Mouse (Mus musculus): ENCODE measurements at regions not wholly inside any gene's neighbourhood (a gene's known extent, or its start where the extent isn't known, plus 50 kb on each side); places are given as distances from the start of the nearest gene placed in this dataset.

DNA sequence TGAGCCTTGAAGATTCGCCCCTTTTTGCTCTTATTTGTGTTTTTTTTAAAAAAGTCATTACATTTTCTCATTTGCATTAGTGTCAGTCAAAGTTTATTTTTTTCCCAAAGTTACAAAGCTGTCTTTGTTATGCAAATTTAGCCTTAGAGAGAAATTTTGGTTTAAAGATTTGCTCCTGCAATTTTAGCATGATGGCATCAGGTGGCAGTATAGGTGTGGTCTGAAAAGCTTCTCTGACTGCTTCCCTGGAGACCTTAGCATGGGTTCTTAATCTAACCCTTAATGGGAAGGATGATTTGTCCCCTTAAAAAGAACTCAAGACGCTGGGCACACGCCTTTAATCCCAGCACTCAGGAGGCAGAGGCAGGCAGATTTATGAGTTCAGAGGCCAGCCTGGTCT is 451.2 kb downstream of the Slc4a3 start:
- DNase-seq (ENCODE audit: low read depth, low spot score): no peak

DNA sequence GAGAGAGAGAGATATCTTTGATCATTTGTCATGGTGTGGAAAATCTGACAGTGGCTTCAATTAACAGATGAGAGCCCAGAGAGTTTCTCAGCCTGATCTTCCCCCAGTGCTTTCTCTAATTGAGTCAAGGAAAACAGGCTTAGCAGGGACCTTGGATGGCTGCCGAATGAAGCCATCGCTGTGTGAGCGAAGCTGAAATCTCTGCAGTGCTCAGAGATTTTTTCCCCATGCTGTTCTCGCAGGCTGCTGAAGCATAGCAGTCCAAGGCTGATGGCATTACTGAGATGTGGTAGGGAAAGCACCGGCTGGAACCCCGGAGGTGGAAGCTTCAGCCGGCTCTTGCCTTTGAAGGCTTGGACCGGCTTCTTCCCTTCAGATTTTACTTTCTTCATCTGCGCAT is 455.1 kb downstream of the Slc4a3 start:
- DNase-seq (ENCODE audit: low read depth, low spot score): no peak

DNA sequence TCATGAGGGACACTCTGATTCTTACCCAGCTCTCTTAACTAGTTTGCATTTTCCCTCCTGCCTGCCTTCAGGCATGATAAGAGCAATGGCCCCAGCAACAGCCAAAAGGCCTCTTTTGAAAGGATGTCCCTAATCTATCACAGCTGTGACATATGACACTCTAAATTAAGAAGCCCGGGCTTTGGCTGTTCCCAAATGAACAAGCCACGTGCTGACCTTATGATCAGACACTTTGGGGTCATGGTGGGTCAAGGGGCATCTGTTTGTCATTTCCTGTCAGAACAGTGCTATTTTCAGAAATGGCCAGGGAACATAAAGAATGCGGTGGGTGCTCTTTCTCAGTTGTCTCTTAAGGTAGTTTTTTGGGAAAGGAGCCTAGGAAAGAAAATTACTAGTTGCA is 463.5 kb downstream of the Slc4a3 start:
- DNase-seq (ENCODE audit: low read depth, low spot score): no peak

DNA sequence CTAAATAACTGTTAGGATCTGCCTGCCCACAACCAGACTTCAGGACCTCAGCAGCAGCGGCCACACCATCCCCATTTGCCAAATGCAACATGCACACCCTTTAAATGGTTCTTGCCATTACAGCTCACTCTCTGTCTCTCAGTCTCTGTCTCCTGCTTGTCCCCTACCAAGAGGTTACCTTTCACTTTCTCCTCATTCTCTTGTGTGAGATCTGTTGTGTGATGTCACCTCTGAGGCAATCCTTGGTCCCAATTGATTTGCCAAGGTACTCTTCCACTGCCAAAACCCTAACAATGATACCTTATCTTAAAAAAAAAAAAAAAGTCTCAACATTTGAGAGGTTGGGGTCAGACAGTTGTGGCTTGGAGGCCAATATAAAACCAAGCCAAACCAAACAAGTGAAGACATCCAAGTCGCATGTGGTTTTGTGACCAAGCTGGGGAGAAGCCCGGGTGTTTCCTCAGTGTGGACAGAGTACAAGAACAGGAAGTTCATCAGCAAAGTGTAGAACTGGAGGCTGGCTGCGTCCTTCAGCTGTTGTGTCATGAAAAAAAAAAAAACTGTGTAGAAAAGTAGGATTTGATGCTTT is 464.2 kb downstream of the Slc4a3 start:
- DNase-seq (ENCODE audit: low read depth, low spot score): no peak

DNA sequence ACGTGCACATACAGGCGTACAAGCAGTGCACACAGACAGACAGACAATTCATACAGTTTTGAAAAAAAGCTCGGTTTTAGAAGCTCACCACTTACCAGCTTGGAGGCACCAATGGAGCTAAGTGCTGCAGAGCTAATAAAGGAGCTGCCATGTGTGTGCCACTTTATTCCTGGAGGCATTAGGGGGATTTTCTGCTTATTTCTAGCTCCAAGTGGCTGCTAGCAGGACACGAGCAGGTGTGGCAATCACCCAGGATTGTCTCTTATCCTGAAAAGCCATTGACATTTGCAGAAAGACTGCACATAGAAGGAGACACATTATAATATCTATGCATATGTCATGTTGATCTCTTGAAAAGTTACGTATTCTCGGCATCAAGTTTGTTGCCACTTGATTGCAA is 472.5 kb downstream of the Slc4a3 start:
- no peak for DNase-seq (ENCODE audit: low read depth, low spot score)

DNA sequence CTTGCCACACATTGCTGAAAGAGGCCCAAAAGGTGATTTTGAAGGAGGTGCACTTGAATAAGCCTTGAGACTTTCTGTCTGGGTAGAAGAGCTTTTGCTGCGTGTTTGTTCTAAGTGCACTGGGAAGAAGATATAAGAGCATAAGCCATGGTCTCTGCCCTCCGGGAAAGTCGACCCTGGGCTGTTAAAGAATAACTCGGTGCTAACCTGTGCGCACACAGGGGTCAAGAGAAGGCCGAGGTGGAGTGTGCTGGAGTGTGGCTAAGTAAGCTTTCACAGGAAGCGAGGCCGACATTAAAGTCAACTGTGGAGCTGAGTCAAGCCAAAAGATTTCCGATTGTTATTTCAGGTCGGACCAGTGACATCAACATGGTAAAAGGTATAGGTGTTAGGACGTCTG is 473.0 kb downstream of the Slc4a3 start:
- no peak for DNase-seq (ENCODE audit: low read depth, low spot score)

DNA sequence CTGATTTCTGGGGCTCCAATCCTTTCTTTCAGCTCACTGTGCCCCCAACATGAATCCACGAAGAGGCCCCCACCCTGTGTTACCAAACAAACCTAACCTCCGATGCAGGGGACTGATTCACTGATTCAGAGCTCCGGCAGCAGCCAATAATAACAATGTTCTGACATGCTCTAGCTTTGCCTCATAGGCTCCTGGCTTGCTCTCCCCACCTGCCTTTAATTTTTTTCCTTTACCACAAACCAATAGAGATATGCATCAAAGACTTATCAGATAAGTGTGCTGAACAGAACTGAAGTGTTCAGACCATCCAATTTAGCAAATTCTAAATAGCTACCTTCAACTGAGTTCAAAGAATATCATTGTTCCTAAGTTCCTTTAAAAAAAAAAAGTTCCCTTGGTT is 478.6 kb downstream of the Slc4a3 start:
- DNase-seq (ENCODE audit: low read depth, low spot score): no peak

DNA sequence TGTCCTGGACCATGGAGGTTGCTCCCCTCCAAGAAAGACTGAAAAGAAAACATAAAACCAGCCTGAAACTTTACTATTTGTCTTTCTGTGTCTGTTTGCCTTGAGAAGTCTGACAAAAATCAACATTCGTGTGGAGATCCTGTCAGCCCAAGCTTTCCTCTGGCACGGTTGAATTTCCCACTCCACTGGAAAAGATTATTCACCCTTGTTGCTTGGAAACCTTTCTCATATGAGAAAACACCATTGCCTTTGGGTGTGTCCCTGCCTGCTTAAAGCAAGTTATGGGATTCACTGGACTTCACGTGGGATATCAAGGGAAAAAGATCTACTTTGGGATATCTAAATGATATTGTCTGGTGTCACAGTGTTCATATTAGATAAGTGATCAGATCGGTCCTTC is 479.3 kb downstream of the Slc4a3 start:
- DNase-seq (ENCODE audit: low read depth, low spot score): no peak

DNA sequence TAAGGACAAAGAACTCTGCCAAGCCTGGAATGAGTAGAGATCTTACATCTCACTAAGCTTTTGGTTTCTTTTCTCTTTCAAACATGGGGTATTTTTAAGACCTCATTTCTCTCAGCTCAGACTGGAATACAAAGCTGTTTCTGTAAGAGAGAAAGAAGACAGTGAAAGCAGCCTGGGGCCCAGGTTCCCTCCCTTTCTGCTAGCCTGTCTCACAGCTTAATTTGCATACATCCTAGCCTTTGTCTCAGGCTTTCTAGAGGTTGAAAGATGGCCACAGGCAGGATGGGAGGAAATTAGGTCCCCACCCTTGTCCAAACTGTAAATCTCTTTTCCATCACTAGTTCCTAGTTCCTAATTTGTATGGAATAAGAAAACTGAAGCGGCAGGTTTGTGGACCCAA is 483.0 kb downstream of the Slc4a3 start:
- DNase-seq (ENCODE audit: low read depth, low spot score): no peak

DNA sequence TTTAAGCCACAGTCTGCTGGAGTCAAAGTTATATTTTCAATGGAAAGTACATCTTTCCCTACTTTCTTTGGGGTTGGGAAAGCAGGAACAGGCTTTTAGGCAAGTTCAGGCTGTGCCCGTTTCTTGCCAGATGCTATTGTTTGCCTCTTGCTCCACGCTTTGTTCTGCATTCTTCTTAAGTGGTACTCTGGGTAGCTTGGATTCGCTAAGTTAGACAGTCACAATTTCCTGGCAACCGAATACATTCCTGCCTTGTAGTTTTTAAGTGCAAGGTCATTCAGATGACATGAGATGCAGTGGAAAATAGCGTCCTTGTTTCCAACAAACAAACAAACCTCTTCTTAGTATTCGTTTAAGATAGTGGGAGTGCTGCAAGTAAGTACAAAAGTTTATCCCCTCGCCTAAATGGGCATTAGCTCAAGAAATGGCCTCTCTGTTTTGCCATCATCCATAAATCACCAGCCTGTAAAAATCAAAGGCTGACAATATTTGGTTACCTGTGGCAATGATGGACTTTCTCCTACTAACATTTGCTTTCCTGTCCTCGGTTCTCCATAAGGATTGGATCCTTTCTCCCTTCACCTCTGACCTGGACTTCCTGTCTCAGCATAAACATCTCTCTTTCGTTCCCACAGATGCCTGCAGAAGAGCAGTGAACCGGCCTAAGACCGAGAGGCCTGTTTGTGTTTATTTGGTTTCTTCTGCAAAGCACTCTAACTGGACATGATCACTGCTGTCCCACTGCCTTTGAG is 485.3 kb downstream of the Slc4a3 start:
- no peak for DNase-seq (ENCODE audit: low read depth, low spot score)

DNA sequence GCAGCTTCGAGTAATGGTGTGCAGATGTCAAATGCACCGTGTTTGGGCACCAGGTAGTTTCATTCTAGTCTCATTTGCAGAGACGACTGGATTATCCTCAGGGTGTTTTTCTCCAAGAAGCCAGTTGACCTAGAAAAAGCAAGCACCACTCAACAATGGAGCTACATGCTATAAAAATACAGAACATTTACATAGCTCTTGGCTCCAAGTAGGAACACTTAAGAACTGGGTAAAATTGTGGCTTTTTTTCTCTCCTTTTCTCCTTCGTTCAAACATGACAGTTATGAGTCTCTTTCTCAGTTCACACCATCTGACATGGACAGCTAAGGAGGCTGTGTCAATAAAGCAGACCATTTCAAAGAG is 485.8 kb downstream of the Slc4a3 start:
- DNase-seq (ENCODE audit: low read depth, low spot score): no peak

DNA sequence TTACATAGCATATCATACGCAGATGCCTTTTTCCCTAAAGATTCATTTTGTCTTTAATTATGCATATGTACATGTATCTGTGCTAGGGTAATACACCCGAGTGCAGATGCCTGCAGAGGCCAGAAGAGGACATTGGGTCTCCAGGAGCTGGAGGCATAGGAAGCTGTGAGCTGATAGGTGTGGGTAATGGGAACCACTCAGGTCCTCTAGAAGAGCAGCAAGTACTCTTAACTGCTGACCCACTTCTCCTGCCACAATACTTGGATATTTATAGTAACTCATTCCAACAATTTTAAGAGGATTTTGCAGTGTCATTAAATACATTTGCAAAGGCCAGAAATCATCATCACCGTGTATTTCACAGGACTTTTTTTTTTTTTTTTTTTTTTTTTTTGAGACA is 486.6 kb downstream of the Slc4a3 start:
- DNase-seq (ENCODE audit: low read depth, low spot score): no peak

DNA sequence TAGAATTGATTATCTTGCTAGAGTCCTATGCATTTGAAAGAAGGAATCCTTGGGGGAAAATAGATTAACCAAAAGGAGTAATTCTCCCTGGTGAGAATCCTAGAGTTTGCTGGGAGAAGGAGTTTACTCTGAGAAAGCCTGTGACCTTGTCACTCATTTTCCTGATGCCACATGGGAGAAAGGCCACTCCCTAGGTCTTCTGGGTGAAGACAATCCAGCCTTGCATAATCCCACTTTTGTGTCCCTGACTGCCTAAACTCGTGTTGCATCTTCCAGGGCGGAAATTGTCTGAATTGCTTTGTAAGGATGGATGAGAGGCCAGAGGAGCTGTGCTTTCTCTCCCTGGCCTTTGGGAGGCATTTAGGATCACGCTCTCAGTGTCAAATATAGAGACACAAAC is 490.2 kb downstream of the Slc4a3 start:
- DNase-seq (ENCODE audit: low read depth, low spot score): no peak

DNA sequence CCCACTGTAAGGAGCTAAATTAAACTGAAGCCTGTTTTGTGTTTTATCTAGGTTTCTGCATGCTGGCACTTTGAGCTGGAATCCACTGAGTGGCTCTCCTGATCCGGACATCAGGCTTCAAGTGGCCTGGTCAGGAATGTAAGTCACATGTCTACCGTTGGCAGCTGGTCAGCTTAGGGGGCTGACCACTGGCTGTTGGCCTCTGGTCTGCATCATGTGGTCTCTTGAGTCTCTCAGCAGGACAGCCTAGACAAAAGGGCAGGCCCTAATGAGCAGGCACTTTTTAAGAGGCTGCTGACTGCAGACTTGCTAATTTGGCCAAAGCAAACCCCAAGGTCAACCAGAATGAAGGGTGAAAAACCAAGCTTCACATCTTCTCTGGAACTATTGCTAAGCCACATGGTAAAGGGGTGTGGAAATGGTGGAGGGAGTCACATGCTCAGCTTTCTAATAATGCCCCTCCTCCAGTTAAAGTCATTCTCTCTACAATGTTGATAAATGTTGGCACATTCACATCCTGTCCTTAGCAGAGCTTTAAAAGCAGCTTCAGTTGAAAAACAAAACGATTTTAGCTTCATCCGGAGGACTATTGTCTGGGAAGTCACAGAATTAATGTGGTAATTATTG is 493.1 kb downstream of the Slc4a3 start:
- no peak for DNase-seq (ENCODE audit: low read depth, low spot score)

DNA sequence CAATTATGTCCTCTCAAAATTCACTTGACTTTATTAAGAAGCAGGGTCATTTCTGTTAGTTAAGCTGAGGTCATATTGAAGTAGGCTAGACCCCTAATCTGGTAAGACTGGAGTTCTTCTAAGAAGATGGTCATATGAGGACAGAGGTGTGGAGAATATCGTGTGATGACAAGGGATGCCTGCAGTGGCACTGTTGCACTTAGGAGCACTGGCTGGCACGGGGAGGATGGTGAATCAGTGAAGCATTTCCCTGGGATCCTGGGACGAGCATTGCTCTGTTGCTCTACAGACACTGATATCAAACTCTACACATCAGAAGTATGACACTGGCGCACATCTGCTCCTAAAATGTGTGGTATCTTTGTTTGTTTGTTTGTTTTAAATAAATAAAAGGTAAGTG is 493.6 kb downstream of the Slc4a3 start:
- no peak for DNase-seq (ENCODE audit: low read depth, low spot score)

DNA sequence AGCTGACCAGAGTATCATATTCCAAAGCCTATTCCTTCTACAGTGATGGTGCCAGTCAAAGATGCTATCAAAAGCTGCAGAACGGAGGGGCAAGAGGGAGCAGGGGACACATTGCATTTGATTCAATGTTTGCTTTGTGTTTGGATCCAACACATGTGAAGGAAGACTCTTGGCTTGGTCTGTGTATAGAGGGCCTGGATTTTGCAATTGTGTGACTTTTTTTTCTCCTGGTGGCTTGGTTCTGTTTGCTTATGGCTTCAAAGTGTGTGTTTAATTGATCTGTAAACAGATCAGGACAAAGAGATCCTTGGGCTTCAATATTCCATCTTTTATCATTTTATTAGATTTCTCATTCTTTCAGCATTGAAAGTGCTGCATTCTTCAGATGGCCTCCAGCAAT is 504.2 kb downstream of the Slc4a3 start:
- DNase-seq (ENCODE audit: low read depth, low spot score): no peak

DNA sequence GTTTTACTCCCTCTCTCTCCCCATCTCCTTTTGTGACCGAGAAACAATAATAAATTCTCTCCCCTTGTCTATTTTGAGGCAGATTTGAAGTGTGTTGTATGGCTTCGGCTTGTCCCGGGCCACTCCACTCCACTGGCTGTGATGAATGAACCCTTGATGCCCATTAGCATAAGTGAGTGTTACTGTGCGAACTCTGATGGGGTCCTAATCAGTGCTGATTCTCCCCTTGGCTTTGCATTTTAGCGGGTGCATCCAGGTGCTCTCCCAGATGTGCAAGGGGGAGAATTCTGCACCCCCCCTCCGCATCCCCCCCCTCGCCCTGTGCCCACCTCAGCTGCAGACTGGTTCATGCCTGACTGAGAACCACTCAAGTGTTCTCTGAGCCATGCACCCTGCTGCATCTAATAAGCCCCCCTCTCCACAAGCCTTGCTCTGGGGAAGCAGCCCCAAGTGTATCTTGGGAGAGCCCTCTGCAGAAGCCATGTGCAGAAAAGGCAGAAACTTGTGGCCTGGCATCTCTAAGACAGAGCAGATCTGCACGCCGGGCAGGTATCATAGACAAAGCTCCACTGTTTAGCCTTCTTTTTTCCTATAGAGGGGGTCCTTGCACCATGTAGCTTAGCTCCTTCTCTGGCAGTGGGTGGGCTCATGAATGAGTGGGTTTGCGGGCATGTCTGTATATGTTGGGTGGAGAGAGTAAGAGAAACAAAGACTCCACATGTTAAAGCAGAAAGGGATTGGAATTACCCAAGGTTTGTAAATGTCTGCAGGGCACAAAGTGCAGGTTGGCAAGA is 507.5 kb downstream of the Slc4a3 start:
- DNase-seq (ENCODE audit: low read depth, low spot score): no peak

DNA sequence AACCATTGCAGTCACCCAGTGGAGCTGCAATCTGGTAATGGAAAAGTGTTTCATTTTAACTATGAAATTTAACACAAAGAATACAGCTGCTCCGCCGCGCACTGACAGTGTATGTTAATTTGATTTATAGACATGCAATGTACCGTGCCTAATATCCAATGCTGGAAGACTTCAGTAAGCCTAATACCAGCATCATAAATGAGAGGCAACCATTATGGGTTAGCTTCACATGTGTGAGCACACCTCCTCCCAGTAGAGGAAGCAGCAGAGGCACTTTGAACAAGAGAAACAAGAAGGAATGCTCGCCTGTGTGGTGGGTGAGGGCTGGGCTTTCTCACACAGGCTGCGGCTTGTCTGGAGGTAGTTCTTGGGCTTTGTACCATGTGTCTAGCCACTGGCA is 519.7 kb downstream of the Slc4a3 start:
- no peak for DNase-seq (ENCODE audit: low read depth, low spot score)

DNA sequence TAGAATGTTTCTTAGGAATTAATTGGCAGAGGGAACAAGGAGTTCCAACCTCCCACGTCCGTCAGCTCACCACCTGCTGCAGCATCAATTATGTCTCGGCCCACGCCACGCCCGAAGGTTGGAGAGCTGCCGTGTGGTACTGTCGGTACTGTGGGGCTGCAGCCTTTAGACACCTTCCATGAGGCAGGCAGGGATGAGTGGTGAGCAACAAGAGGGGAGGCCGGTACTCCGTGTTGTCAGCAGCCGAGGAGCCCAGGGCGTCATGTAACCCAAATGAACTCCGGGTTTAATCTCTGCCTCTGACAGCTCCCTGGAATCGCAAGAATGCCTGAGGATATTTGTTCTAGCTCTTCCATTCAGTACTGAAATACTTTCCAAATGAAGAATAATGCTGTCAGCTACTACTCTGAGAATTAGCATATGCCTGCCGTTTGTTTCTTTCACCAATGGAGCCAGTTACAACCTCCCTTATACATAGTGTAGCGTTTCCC is 524.8 kb downstream of the Slc4a3 start:
- no peak for DNase-seq (ENCODE audit: low read depth, low spot score)

DNA sequence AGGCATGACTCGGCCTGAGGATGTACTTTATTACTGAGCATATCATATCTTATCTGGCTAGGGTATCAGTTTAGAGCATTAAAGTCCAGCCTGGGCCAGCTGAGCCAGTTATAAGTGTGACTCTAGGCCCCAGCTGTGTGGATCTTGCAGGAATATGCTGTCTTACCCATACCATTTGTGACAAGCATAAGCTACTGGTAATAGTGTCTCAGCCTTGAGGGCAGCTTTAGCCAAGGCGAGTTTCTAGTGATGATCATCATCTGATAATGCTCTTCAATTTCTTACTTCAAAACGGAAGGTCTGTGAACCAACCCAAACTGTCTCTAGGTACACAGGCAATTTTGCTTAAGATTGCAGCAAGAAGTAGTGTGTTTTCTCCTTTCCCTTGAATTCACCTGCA is 529.1 kb downstream of the Slc4a3 start:
- no peak for DNase-seq (ENCODE audit: low read depth, low spot score)

DNA sequence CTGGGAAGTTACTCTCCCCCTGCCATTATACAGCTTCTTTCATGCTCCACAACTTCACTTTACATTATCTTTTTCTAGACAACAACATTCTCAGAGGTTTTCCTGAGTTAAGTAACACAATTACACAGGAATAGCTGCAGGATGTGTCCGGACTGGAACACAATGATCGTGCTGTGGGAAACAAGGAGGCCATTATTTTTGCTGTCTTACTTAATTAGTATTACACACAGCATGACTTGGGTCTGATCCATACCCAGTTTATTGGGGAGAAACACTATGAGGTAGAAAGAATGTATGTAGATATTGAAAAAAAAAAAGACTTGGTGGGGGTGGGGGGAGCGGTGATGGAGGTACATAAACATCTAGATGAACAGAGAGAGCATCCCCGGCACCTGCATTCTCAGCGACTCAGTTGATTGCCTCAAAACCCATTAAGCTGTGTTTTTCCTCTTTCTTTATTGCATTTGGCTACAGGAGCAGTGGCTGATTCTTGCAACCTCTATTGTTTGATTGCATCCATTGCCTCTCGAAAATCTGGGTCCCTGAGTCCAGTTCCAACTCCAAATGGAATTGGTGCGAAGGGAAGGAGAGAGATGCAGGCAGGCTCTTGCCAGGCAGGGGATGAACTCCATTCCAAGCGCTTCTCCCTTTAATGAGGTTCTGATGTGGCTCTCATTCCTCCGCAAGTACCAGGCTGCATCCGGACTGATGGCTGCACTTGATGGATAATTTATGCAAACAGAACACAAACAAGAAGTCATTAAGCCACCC is 529.8 kb downstream of the Slc4a3 start:
- DNase-seq (ENCODE audit: low read depth, low spot score): no peak

DNA sequence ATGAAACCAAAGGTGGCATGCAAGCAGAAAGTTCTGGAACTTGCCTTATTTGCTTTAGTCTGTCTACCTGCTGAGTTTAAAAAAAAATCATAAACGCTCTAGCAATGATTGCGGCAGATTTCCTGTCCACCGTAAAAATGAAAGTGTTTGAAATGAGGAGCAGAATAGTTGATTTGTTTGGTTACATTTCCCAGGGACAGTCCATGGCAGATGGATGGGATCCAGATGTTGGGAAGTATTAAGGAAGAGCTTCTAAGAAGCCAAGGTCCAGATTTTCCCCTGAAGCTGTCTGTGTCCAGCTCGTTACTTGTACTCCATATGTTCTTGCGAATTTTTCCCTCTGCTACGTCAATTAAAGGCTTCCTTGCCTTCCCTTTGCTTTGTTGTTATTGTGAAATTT is 534.2 kb downstream of the Slc4a3 start:
- DNase-seq (ENCODE audit: low read depth, low spot score): no peak

All from c-Kit-negative CD71-positive TER-119-positive erythroid progenitor cells, embryonic 14.5 days (primary cell).